Mouse (Mus musculus) left cerebral cortex, adult 9 months (tissue): ENCODE measurements around the gene Olfr652.

Source experiments
- DNase-seq, 2 experiments: peaks; one replicate each; pipeline ENCODE4 v3.0.0; 2022; ENCODE audit warnings: low spot score in 2 of 2

Gene Olfr652

DNA sequence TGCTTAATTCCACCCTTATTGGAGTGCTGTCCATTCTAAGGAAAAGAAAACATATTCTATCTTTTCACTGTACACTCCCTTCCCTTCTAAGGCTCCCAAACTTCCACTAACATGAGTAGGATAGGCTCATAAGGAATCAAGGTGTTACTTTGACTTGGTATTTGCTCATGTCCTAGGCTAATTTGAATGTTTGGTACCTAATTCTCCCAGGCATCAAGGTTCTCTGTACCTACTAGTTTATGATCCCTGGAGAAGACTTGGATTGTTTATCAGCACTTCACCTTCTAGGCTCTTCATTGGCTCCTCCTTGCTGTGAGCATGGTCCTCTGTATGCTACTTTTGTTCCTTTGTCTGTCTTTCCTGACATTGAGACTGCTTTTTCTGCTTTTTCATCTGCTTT is at the start of gene Olfr652:
Gene Olfr652 (plus strand): TSS at position 301 of the 400 bp plus-strand sequence.
- DNase-seq, result no peak

DNA sequence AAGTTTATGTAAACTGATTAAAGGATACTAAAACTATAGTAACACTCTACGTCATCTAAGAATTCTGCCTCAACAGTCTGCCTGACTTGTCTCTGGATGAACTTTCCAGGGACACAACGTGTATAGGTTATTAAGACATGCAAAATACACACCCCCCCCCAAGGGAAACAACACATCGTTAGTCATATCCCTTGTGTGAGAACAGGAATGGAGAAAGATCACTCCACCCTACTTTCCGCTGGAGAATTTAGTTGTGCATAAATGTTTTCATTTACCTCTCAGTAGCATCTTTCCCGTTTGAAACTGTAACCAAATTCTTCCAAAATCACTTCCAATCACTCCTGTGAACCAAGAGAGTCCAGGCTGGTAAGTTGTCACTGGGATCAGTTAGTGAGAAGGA is 10.9 kb upstream of the Olfr652 start, which contains the start of gene Olfr651:
Gene Olfr651 (plus strand): TSS at position 301 of the 400 bp plus-strand sequence.
- no peak for DNase-seq

DNA sequence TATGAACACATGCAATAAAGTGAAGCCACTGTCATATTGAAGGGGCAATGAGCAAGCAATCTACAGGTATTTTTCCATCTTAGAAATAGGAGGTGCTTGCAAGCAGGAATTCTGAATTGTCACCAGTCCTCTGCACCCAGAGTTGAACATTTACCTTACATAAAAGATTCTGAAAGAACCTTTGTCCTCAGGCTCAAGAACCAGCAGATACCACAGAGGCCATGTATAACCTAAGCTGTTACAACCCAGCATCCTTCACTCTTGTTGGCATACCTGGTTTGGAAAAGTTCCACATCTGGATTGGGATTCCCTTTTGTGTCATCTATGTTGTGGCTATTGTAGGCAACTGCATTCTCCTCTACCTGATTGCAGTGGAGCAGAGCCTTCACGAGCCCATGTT is 8.0 kb upstream of the Olfr652 start:
- DNase-seq, result no peak

DNA sequence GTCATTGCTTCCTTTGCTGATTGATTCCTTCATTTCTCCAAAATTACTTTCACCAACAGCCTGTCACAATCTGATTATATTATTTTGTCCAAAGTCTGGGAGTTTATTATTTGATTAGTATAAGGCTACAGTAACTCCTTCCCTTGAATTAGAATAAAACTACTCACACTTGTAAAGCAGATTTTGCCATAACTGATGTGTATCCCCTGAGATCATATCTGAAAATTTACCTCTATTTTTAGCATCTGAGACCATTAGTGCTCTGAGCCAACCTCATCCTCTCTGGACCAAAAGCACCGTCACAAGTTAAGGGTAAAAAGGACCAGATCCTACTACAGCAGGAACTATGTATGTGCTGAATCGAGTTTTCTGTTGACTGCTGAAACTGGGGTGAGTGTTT is 16.3 kb downstream of the Olfr652 start, which contains the start of gene Olfr653:
Gene Olfr653 (plus strand): TSS at position 301 of the 400 bp plus-strand sequence.
- DNase-seq, result no peak

DNA sequence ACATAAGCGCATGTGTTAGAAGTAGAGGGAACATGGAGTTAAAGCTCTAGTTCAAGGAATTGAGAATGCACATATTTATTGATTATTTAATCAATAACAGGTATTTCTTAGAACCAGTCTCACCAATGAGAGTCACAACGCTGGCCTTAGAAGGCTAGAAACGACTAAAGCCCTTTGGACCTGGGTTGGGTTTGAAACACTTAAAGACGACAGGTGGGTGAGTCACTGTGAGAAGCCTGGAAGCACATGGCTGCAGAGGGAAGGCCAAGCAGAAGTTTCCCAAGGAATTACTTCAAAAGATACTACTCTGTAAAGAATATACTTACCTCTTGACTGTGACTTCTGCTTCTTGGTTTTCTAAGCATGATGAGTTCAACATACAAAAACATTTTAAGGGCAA is 20.1 kb downstream of the Olfr652 start:
- no peak for DNase-seq

DNA sequence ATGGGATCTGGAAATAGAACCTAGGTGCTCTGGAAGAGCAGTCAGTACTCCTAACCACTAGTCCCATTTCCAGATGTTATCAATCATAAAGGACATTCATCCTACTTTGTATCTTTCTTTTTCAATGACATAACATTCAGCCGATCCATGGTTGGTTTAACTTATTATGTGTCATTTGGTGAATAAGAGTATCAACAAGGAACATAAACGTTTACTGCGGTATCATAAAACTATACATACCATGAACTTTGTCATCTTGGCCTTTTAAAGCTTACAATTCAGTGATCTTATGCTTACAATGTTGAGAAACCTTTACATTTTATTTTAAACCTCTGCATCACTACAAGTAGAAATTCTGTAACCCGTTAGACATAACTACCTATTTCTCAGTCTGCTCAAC is 20.7 kb downstream of the Olfr652 start:
- DNase-seq, result no peak

DNA sequence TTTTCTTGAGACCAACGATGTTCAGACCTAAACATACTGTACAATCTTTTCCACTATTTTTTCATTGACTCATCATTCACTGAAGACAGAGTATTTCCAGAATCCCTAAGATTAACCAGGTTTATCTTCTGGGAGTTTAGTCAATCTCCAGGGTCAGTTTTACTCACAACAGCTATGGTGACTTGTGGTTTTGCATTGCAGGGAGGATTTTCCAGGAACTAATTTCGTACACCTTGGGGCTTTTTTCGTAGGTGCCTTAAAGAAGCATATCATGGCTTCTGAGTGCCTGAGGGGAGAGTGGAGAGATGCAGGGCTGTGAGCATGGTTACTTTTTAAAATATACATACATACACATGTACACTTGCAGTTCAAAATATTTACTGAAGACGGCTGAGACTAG is 26.0 kb downstream of the Olfr652 start, which contains the start of gene Olfr654:
Gene Olfr654 (plus strand): TSS at position 301 of the 400 bp plus-strand sequence.
- no peak for DNase-seq

DNA sequence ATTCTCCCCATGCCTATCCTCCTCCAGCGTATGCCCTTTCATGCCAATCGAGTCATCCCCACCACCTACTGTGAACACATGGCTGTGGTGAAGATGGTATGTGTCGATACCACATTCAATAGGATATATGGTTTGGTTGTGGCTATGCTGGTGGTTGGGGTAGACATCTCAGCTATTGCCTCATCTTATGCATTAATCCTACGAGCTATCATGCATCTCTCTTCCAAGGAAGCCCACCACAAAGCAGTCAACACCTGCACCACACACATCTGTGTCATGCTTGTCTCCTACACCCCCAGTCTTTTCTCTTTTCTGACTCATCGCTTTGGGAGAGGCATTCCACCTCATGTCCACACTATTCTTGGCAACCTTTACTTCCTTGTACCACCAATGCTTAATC is 27.6 kb downstream of the Olfr652 start:
- DNase-seq, result no peak

DNA sequence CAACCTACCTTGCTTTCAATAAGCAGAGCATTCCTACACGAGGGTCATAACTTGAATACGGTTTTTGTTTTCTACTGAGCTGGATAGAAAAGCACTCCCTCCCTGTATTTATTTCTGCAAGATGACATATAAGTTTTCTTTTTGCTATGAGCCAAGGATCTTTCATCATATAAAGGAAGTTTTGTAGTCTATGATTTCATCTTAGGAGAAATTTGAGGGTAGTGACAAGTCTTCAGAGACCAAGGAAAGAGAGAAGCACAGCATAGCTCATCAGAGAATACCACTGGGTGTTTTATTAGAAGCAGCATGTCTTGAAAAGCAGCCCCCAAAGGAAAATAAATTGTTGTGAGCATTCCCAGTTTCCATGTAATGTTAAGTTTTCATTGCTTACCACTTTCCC is 41.0 kb downstream of the Olfr652 start, which contains the start of gene Olfr655:
Gene Olfr655 (minus strand): TSS at position 101 of the 400 bp plus-strand sequence.
- DNase-seq, result no peak

DNA sequence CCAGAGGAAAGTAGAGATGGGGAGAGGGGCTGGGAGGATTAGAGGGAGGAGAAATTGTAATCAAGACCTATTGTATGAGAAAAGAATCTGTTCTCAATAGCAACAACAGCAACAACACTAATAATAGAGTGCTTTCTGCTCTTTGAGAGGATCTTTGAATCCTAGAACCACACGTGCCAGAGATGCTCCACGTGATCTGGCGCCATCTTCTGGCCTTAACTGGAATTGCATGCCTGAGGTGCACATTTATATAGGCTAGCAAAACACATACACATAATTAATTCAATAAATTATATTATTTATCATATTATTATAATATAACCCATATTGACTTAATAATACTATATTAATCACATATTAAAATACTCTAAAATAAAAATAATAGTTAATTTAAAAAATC is 42.5 kb downstream of the Olfr652 start:
- DNase-seq, result no peak

DNA sequence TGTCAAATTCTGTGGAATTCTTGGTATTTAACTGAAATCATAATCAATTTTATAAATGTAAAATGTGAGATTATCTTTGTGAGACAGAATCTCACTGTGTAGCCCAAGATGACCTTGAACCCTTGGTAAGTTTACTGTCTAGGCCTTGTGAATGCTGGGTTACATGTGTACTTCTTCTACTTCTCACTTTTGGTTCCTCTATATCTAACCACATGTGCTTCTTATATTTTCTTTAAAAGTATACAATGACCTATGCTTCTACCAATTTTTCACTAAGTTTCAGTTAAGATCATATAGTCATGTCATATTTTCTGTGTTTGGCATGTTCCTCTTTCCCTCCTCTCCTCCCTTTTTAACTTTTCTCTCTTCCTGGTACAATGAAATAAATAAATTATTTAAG is 44.0 kb downstream of the Olfr652 start:
- no peak for DNase-seq

DNA sequence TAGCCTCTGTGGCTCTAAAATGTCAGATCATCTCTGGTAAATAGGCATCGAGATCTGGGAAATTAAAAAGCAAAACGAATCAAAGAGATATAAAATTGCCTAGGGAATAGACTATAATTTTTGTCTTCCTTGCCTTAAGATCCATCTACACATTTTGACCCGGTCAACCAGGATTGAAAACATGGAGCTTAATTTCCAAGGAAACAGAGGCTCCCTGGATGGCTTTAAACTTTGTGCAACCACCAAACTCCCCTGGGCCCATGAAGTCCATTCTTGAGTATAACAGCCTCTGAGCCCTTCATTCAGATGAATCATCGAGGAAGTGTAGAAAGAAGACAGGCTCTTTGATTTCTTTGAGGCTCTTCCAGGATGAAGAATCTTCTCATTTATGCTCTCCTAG is 53.0 kb downstream of the Olfr652 start, which contains the start of gene Olfr656:
Gene Olfr656 (plus strand): TSS at position 301 of the 400 bp plus-strand sequence.
- no peak for DNase-seq
